Mouse (Mus musculus): ENCODE results near the gene Fam161a.
"Not testable (repeated sequence)": the region's sequence is repeated elsewhere in the genome, so short reads cannot be mapped to it uniquely, and the experiment has no call there.

The Fam161a gene

DNA sequence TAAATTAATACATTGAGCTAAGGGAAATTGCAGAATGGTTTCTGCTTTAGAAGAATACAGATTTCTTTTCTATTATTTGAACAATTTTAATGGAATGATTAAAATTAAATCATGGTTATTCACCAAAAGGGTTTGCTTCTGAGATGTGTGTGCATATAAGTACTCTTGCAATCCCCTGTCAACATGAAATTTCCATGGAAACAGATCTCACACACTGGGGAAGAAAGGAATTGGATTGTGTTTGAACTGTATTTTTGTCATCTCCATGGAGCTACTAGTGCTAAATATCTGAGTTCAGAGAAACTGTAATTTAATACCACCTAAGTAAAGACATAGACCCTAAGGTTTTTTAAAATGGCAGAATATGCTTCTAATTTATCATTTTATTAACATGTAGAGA, 42.3 kb downstream of the Fam161a start:
- DNase-seq (ENCODE audit: low spot score in 2 of 2), result no peak

DNA sequence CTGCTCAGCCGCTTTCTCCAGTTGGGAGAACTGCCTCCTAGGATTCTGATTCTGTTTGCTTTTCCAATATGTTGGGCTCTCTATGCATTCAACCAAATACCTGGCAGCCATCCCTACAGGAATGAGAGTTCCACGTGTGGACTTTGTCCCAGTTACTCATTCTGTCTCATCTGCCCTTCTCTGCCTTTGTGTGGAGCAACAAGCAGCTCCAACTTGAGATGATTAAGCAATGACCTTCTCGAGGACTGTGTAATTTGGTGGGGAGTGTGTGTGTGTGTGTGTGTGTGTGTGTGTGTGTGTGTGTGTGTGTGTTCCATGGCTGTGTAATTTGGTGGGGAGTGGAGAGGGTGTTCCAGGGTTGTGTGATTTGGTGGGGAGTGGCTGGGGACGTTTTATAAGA, 45.0 kb downstream of the Fam161a start:
- no peak for DNase-seq (ENCODE audit: low spot score in 2 of 2)

DNA sequence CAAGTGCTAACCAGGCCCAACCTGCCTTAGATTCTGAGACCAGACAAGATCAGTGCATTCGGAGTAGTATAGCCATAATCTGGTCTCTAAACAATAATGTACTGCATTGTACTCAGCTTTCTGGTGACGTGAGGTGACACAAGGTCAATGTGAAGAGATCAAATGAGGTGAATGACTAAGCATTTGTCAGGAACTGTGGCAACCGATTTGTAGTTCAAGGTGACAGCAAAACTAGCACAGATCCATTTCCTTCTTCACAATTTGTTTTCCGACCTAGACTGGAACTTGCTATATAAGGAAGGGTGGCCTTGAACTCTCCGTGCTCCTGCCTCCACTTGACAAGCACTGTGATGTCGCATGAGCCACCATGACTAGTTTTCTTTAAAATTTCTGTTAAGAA, 55.8 kb downstream of the Fam161a start:
- DNase-seq (ENCODE audit: low spot score in 2 of 2), result no peak

DNA sequence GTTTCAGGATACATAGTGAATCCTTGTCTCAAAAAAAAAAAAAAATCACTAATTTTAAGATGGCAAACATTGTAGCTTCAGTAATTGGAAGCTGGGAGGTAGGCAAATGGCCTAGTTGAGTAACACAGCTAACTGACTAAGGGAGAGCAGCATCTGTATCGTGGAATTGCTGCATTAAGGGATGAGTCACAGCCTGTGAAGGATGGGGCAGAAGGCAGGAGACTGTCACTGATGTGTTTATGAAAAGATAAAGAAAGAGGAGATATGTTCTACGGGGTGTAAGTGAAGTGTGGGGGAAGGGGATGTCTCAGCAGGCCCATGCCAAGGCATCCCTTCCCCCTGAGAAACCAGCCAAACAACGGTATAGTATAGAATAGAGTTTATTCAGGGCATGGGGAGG, 56.5 kb downstream of the Fam161a start:
- no peak for DNase-seq (ENCODE audit: low spot score in 2 of 2)

DNA sequence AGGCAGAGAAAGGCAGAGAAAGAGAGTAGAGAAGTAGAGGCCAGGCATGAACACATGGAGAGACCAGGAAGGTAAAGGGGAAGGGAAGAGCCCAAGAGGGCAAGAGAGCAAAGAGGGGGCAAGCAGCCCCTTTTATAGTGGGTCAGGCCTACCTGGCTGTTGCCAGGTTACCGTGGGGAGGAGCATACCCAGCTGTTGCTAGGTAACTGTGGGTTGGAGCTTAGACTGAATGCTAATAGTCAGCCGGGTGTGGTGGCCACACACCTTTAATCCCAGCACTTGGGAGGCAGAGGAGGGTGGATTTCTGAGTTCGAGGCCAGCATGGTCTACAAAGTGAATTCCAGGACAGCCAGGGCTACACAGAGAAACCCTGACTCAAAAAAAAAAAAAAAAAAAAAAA, 56.9 kb downstream of the Fam161a start:
- not testable (repeated sequence) for DNase-seq (ENCODE audit: low spot score in 2 of 2)

DNA sequence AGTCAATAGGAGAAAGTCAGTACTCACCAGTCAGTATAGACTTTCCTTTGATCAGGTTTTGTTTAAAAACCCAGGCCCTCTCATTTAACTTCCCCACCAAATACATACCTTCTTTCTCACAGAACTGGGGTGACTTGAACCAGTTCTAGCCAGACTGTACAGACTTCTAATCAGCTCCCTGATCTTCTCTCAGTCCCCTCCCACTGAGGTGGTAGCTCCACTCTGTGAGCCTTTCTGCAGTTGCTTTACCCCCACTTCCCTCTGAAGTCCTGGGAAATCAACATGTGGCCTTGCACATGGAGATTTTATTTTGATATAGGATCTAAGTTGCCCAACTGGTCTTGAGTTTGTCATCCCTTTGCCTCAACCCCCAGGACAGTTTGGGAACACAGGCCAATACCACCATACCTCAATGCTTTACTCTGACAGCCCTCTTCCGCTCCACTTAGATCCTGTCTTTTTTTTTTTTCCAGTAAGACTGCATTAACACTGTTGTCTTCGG, 57.9 kb downstream of the Fam161a start:
- no peak for DNase-seq (ENCODE audit: low spot score in 2 of 2)

DNA sequence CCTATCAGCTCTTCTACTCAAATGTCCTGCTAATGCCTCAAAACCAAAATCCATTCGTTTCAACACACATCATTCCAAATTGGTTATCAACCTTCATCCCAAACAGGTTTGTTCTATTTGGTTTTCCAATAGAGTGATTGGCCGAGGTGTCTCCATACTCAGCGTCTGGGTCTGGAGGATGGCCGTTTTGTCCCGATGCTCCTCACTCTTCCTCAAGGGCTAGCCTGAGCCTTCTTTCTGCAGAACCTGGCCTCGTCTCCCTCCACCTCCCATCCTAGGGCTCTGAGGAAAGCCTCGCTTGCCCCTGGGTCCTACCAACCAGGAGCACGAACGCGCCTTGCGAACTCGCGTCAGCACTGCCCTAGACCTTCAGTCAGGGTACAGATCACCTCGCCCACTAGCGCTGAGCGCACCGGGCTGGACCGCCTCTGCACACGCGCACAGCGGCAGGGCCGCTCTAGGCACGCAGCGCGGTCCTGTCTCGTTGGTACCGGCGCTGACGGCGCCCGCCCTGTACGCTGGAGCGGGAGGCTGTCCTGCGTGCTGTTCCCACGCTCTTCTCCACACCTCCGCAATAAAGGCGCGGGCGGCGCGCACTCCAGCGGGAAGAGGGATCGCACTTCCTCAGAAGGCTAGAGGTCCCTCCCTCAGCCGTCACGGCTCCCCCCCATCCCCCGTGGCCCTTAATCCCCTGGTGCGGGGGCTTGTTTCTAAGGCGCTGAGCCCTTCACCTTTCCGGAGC, 60.2 kb downstream of the Fam161a start:
- DNase-seq (ENCODE audit: low spot score in 2 of 2), result peak; percentile 70 to 80

DNA sequence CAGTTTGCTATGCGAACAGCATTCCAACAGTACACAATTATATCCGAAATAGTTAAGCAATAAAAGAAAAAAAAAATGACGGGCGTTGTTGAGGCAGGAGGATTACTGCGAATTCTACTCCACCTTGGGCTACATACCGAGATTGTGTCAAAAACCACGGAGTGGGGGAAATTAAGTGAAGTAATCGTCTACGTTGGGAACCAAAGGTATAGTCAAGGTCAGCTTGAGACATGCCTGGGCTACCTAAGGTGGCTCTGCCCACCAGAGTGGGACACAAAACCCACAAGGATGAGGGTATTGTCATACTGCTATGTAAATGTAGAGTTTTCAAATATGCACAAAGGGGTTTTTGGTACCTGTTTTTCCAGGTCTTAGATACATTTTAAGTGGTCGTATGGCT, 60.9 kb downstream of the Fam161a start:
- no peak for DNase-seq (ENCODE audit: low spot score in 2 of 2)

DNA sequence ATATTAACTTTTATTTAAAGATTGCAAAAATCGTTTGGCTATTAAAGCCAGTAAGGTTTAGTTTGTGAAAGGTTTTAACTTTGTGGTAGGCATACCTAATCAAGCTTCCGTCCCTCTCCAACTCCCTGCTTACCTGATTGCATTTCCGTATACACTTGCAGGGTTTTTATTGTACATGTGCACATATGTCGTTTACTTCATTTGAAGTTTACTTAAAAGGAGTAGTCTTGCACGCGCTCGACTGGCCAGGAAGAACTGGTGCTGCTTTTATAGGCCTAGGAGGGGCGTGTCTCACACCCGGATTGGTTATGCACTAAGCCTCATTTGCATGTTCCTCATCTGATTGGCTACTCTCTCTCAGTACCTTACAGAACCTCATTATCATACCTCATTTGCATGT, 61.7 kb downstream of the Fam161a start:
- not testable (repeated sequence) for DNase-seq (ENCODE audit: low spot score in 2 of 2)

DNA sequence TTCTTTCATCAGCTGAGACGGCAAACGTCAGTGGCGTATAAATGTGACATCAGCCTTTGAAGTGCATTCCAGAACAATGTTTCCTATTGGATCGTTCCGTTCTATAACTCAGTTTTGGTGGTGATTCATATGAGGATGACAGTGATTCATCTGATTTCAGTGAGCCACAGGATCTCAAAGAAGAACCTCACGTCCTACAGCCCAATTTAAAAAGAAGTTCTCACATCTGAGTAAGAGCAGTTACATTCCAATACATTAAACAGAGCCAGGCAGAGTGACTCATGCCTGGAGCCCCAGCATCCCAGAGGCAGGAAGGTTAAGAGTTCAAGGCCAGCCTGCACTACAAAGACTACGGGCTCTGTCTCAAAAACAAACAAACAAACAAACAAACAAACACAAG, 67.5 kb downstream of the Fam161a start:
- peak in 1 of 2 experiments; percentile 7 for DNase-seq (ENCODE audit: low spot score in 2 of 2)

DNA sequence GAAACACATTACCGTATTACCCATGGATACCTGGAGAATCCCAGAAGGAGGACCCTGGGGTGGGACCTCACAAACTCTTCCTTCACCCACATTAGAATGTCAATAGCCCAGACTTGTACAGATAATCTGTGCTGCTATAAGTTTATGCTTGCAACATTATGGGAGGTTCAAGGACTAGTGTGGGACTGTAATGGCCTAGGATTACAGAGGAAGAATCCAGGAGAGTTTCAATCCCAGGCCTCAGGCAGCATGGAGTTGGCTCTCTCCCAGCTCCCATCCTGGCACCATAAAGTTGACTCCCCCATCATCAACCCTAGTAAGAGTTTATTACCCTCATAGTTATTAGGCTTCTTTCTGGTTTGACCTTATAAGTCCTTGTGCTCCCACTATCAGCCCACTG, 71.2 kb downstream of the Fam161a start:
- no peak for DNase-seq (ENCODE audit: low spot score in 2 of 2)
